Mouse (Mus musculus): ENCODE results near the gene L1td1. TPM values are rescaled to one million over a fixed set of nuclear protein-coding genes. Genes with fewer than 3 reads are reported as not detected.

The L1td1 gene
- polyA plus RNA-seq, 1 experiment from 2014 or later = not detected

DNA sequence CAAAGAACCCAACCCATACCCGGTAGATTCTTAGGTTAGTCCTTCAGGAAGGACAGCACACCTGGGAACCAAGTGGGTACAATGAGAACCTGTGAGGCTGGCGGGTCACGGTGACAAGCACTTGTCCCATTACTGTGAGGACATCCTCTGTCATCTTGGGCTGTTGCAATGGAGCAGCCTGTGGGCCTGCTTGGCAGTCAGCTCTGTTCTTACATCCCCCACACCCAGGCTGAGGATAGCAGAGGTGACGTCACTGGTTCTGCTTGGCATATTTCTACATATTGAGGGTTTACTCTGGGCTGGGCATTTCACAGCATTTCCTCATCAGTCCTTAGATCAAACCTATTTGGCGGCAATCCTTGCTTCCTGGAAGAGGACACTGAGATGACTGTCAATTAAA is 47.3 kb downstream of the L1td1 start:
- no peaks in the 10 kb centered on the region for H3K27me3 ChIP-seq
- POLR2A ChIA-PET = no interaction called here
- ATAC-seq (no peak), DNase-seq (ENCODE audit: low read depth, low spot score) (no peak)
- in situ Hi-C loops (cut with MboI; ENCODE audit: low pct_unique_long_range_greater_than_20kb) = no loop called here
- TF ChIP-seq CTCF (IDR thresholded peaks at IDR 0.05) = no peak
- CTCF ChIA-PET = no interaction called here

DNA sequence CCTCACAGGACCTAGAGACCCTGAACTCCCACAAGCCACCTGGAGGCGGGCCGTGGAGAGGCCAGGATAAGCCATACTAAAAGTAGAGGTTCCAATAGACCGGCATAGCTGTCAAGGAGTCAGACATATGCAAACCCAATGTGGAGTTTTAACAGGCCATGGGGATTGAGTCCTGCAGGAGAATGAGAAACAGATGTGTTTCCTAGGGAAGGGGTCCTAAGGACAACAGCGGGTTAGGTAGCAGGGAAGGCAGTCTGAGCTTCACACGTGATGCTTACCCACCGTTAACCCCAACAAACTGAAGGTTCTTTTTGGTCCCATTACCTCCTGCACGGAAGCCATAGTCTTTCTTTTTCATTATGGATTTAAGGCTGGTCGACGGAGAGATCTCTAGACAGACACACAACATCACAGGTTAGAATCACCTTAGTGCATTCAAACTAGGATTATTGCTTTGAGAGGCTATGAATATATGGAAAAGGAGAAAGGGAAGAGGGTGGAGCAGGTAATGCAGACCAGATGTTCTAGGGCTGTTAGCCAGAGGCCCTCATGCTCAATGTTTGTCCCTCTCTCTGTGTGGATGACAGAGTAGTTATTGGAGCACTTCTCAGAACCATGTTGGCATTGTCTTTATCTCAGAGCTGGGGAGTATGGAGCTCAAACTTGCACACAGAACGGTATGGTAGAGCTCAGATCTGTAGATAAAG is 50.3 kb downstream of the L1td1 start:
- no peaks in the 10 kb centered on the region for H3K27me3 ChIP-seq
- ChIA-PET POLR2A (interaction anchor here (0.6 kb wide), 1 partner anchor 907 kb away, joined by 3 read pairs; no protein-coding TSS in a partner anchor), CTCF (no interaction called here)
- in situ Hi-C loops (cut with MboI; ENCODE audit: low pct_unique_long_range_greater_than_20kb) = no loop called here
- no peak for TF ChIP-seq CTCF (IDR thresholded peaks at IDR 0.05)
- no peak for ATAC-seq
- DNase-seq (ENCODE audit: low read depth, low spot score) = no peak

DNA sequence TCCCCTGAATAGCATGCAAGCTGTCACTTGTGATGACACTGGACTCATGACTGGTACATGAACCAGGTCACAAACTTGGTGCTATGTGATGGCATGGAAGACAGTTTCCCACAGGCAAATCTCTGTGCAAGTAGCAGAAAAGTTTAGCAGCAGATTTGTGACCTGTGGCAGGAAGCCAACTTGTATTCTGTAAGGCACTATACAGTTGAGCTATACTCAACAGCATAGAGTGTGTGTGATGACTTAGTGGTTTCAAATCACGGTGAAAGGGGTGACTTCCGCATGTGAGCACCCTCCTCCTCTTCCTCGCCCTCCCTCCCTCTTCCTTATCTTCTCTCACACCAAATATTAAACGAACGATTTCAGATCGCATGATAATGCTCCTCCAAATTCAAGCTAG is 50.9 kb downstream of the L1td1 start:
- in situ Hi-C loops (cut with MboI; ENCODE audit: low pct_unique_long_range_greater_than_20kb) = no loop called here
- no peak for TF ChIP-seq CTCF (IDR thresholded peaks at IDR 0.05)
- ATAC-seq (no peak), DNase-seq (ENCODE audit: low read depth, low spot score) (no peak)
- ChIA-PET POLR2A (no interaction called here), CTCF (no interaction called here)
- no peaks in the 10 kb centered on the region for H3K27me3 ChIP-seq

DNA sequence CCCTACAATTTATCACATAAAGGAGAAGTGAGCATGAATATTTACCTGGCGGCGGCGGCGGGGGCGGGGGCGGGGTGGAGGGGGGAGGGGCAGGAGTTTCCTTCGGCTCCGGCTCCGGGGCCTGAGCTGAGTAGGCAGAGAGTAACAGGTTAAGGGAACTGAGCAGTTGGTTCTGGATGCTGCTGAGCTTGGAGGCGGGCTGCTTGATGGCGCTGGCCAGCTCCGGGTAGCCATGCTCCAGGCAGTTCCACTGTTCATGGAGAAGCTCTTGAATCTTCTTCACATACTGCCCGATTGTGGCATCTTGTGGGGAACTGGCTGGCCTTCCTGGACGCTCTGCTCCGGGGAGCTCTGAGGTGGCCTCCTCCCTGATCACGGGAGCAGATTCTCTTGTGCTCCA is 51.7 kb downstream of the L1td1 start:
- ATAC-seq (no peak), DNase-seq (ENCODE audit: low read depth, low spot score) (no peak)
- ChIA-PET CTCF (no interaction called here), POLR2A (no interaction called here)
- H3K27me3 ChIP-seq = no peaks in the 10 kb centered on the region
- no peak for TF ChIP-seq CTCF (IDR thresholded peaks at IDR 0.05)
- in situ Hi-C loops (cut with MboI; ENCODE audit: low pct_unique_long_range_greater_than_20kb) = no loop called here

DNA sequence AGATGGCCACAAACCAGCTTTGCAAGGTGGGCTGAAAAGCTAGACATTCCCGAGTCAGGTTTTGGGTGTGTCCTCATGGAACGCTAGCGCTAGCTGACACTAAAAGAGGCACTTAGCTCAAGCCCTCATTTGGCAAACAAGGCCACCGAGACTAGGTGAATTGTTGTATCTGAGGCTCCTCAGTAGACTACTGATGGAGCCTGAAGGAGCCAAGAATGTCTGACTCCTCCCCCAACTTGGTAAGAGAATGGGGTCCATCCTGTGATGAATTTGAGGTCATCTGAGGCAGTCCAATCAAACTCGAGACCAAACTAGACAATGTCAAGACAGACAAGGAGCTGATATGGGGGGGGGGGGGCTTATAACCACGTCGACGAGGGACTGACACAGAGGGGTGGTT is 59.3 kb downstream of the L1td1 start:
- in situ Hi-C loops (cut with MboI; ENCODE audit: low pct_unique_long_range_greater_than_20kb) = no loop called here
- no peak for ATAC-seq
- DNase-seq (ENCODE audit: low read depth, low spot score) = no peak
- CTCF ChIA-PET = no interaction called here
- POLR2A ChIA-PET = no interaction called here
- TF ChIP-seq CTCF (IDR thresholded peaks at IDR 0.05) = no peak
- no peaks in the 10 kb centered on the region for H3K27me3 ChIP-seq

DNA sequence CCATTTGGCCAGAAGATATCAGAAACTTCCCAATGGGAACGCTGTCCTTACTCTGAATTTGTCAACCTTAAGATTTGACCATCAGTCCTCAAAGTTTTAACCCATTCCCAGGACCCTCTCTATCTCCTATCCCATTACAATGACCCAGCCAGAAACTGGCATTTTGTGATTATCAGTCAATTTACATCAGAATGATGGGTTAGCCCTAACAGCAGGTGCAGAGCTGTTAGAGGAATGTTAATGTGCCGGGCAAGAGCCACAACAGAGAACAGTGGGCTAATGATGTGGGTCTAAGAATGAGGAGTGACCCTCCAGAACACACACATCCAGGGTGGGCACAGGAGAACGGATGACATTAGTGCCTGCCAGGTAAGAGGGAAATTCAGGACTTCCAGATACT is 59.7 kb downstream of the L1td1 start:
- no peak for TF ChIP-seq CTCF (IDR thresholded peaks at IDR 0.05)
- ChIA-PET POLR2A (no interaction called here), CTCF (no interaction called here)
- ATAC-seq (no peak), DNase-seq (ENCODE audit: low read depth, low spot score) (no peak)
- no peaks in the 10 kb centered on the region for H3K27me3 ChIP-seq
- in situ Hi-C loops (cut with MboI; ENCODE audit: low pct_unique_long_range_greater_than_20kb) = no loop called here

Other genes with a start within 250 kb of the L1td1 start
- gene Kank4, start 90.8 kb downstream of the L1td1 start, polyA plus RNA-seq (2021) = not detected
- gene I0C0044D17Rik, start 97.1 kb downstream of the L1td1 start, polyA plus RNA-seq (2021) = not detected
- 22.9 TPM for gene Usp1, start 197.1 kb downstream of the L1td1 start, polyA plus RNA-seq (2021)

Measured in Patski (cell line).